Mouse (Mus musculus): ENCODE data around the gene Fars2. TPM values are rescaled to one million over a fixed set of nuclear protein-coding genes. Genes with fewer than 3 reads are reported as not detected.

The Fars2 gene
- polyA plus RNA-seq, 1 experiment from 2014 or later, result 32.0 TPM

DNA sequence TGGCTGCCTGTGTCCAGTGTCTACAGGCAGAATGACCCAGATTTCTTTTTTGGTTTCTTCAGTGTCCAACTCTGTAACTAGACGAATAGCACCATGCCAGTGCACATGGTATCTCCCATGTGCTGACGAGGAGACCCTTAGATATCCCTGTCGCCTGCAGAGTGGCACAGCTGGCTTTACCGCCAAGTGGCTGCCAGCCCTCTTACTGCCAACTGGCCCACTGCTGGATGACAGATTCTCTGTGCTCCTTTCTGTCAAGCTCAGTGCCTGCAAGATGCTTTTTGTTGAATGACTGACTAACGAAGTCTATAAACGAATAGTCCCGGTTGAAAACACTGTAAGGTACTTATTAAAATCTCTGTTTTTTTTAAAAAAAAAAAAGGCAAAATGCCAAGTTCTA lies 416.3 kb downstream of the Fars2 start:
- WGBS, result 89% methylated on average over 7 of the region's 7 CpGs
- Histone ChIP-seq H3K4me2 (replicated peaks) (no peak overlapping the region), H3K27ac (no peak overlapping the region), H3K9ac (no peak overlapping the region), H3K36me3 (no peaks in the 10 kb centered on the region), H3K4me1 (peaks cover 12% of the 10 kb centered on the region; the same call in 1 of the 2 replicates), H3K9me3 (no peaks in the 10 kb centered on the region), H3K27me3 (no peaks in the 10 kb centered on the region), H3K4me3 (no peak overlapping the region)
- ATAC-seq (ENCODE audit: insufficient number of reproducible peaks, insufficient read depth, low FRiP score, low TSS enrichment), result no peak

DNA sequence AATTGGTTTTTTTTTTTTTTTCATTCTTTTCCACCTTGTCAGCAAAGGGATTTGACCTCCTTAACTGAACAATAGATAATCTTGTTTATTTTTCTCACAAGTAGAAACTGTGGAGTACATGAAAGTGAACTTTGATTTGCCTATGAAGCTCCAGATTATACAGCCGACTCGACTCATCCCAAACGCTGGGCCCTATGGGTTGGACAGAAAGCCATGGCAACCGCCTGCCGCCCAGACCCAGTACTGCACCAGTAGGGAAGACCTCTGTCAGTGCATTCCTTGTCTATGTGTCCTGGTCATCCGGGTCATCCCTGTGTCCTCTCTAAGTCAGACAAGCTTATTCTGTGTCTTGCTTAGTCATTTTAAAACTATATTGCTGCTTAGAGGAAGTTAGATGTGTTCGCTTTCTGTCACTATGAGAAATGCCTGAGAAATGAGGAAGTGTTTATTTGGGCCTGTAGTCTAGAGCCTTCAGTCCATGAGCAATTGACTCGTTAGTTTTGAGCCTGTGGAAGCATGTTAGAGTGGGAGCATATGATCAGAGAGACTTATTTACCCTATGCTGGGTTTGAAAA lies 416.8 kb downstream of the Fars2 start:
- Histone ChIP-seq H3K4me3 (no peak overlapping the region), H3K27me3 (no peaks in the 10 kb centered on the region), H3K4me2 (replicated peaks) (no peak overlapping the region), H3K9ac (no peak overlapping the region), H3K36me3 (no peaks in the 10 kb centered on the region), H3K9me3 (no peaks in the 10 kb centered on the region), H3K27ac (no peak overlapping the region), H3K4me1 (peaks cover 11% of the 10 kb centered on the region; the same call in 1 of the 2 replicates)
- no peak for ATAC-seq (ENCODE audit: insufficient number of reproducible peaks, insufficient read depth, low FRiP score, low TSS enrichment)
- WGBS, result 89% methylated on average over 8 of the region's 8 CpGs

DNA sequence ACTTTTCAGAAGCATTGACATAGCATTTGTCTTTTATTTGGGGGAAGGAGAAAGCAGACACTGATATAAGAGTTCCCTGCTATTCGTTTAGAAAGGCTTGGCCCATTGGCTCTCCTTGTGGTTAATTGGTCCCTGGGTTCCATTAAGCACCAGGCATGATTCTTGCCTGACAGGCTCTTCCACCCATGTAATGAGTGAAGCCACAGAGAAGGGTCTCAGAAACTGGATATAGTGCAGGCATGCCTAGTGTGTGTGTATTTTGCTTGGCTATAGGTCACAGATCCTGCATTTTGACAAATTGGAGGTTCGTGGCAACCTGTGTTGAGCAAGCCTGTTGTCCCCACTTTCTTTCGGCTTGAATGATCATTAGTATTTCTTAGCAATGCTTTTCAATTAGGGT lies 420.4 kb downstream of the Fars2 start:
- H3K36me3 ChIP-seq, result no peaks in the 10 kb centered on the region
- no peak overlapping the region for H3K4me3 ChIP-seq
- 44% methylated on average over 3 of the region's 3 CpGs for WGBS
- H3K9me3 ChIP-seq, result no peaks in the 10 kb centered on the region
- peaks cover 11% of the 10 kb centered on the region; the same call in 1 of the 2 replicates for H3K4me1 ChIP-seq
- no peak for ATAC-seq (ENCODE audit: insufficient number of reproducible peaks, insufficient read depth, low FRiP score, low TSS enrichment)
- H3K27me3 ChIP-seq, result no peaks in the 10 kb centered on the region
- H3K4me2 ChIP-seq (replicated peaks), result no peak overlapping the region
- no peak overlapping the region for H3K9ac ChIP-seq
- no peak overlapping the region for H3K27ac ChIP-seq

DNA sequence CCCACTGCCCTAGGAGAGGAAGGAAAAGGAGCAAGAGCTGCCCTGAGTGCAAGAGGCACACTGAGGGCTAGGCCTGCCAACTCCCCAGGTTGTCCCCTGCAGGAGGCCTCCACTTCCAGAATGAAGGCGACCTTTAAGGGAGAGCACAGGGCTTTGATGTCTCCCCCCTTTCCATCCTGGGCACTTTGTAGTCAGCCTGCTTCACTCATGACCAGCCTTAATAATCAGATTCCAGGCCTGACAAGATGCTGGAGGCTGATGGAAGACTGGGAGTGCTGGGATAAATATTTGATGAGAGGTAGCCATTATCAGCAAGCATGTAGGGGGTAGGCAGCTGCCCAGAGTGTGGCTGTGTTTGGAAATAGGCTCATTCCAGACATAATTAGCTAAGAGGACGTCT lies 421.2 kb downstream of the Fars2 start:
- WGBS, result 57% methylated on average over 2 of the region's 2 CpGs

DNA sequence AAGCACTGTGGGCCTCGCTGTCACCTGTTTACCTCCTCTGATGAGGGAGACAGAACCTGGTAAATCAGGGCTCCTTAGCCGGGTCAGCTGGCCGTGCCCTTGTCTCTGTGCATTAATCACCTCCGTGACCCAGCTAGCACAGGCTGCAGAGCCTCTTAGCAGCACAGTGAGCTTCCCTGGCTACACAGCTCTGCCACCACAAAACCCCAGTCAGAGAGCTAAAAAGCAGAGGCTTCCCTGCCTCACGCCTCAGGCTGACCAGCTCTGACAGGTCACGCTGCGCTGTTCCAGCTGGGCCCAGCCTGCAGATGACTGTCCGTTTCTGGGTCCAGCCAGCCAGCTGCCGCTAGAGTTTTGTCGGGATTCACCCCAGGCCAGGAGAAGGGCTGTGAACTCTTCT lies 423.0 kb downstream of the Fars2 start:
- H3K27ac ChIP-seq, result no peak overlapping the region
- ATAC-seq (ENCODE audit: insufficient number of reproducible peaks, insufficient read depth, low FRiP score, low TSS enrichment), result peak; percentile 29; the same call in 1 of the 2 replicates
- no peak overlapping the region for H3K9ac ChIP-seq

More for the DNA sequence above, 421.2 kb downstream of the Fars2 start:
- Histone ChIP-seq H3K27me3 (no peaks in the 10 kb centered on the region), H3K4me1 (peaks cover 11% of the 10 kb centered on the region; the same call in 1 of the 2 replicates), H3K27ac (no peak overlapping the region), H3K4me2 (replicated peaks) (no peak overlapping the region), H3K9me3 (no peaks in the 10 kb centered on the region), H3K9ac (no peak overlapping the region), H3K36me3 (no peaks in the 10 kb centered on the region), H3K4me3 (no peak overlapping the region)
- ATAC-seq (ENCODE audit: insufficient number of reproducible peaks, insufficient read depth, low FRiP score, low TSS enrichment), result no peak

DNA sequence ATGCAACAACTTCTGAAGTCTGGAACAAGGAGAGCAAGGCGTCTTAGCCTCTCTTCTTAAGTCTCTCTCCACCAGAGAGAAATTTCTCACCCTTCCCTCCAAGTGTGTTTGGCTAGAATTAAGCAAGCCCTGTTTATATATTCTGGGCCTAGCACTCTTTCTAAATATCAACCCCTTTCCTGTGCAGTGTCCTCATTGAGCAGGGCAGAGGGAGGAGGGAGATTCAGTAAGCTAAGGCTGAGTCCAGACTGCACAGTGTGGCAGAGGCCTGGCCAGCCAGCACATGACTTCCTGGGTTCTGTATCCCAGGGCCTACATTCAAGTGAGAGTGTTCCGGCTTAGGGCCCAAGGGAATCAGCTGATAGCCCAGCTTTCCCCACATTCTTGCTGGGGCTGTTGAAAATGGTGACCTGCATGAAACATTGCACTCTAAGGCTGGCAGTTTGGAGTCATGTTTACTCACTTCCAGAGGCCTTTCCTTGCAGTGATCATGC lies 424.1 kb downstream of the Fars2 start:
- Histone ChIP-seq H3K4me1 (peaks cover 11% of the 10 kb centered on the region; the same call in 1 of the 2 replicates), H3K9ac (no peak overlapping the region), H3K36me3 (no peaks in the 10 kb centered on the region), H3K27me3 (no peaks in the 10 kb centered on the region), H3K27ac (no peak overlapping the region), H3K9me3 (no peaks in the 10 kb centered on the region), H3K4me3 (no peak overlapping the region), H3K4me2 (replicated peaks) (no peak overlapping the region)
- no peak for ATAC-seq (ENCODE audit: insufficient number of reproducible peaks, insufficient read depth, low FRiP score, low TSS enrichment)
- 70% methylated on average over 2 of the region's 2 CpGs for WGBS

More for the DNA sequence above, 423.0 kb downstream of the Fars2 start:
- peaks cover 11% of the 10 kb centered on the region; the same call in 1 of the 2 replicates for H3K4me1 ChIP-seq
- 38% methylated on average over 10 of the region's 10 CpGs for WGBS
- H3K27me3 ChIP-seq, result no peaks in the 10 kb centered on the region
- no peak overlapping the region for H3K4me2 ChIP-seq (replicated peaks)
- no peaks in the 10 kb centered on the region for H3K36me3 ChIP-seq
- H3K4me3 ChIP-seq, result no peak overlapping the region
- H3K9me3 ChIP-seq, result no peaks in the 10 kb centered on the region

DNA sequence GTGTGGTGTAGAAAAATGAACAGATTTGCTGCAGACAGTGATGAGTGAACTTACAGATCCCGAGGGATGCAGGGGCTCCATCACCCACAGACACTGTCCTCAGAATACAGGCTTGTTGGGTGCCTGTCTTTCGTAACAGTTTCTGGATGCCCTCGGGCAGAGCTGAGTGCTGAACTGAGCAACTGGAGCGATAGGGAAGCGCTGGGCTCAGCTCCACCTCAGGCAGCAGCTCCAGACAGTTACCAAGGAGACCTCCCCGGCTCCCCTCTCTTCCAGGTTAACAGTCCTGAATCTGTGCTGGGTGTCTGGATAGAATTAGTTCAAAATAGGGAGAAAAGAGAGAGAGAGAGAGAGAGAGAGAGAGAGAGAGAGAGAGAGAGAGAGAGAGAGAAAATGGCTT lies 433.5 kb downstream of the Fars2 start:
- no peak for ATAC-seq (ENCODE audit: insufficient number of reproducible peaks, insufficient read depth, low FRiP score, low TSS enrichment)
- Histone ChIP-seq H3K27ac (no peak overlapping the region), H3K27me3 (no peaks in the 10 kb centered on the region), H3K4me3 (no peak overlapping the region), H3K4me2 (replicated peaks) (no peak overlapping the region), H3K36me3 (no peaks in the 10 kb centered on the region), H3K9me3 (no peaks in the 10 kb centered on the region), H3K4me1 (no peaks in the 10 kb centered on the region), H3K9ac (no peak overlapping the region)
- 39% methylated on average over 6 of the region's 6 CpGs for WGBS

DNA sequence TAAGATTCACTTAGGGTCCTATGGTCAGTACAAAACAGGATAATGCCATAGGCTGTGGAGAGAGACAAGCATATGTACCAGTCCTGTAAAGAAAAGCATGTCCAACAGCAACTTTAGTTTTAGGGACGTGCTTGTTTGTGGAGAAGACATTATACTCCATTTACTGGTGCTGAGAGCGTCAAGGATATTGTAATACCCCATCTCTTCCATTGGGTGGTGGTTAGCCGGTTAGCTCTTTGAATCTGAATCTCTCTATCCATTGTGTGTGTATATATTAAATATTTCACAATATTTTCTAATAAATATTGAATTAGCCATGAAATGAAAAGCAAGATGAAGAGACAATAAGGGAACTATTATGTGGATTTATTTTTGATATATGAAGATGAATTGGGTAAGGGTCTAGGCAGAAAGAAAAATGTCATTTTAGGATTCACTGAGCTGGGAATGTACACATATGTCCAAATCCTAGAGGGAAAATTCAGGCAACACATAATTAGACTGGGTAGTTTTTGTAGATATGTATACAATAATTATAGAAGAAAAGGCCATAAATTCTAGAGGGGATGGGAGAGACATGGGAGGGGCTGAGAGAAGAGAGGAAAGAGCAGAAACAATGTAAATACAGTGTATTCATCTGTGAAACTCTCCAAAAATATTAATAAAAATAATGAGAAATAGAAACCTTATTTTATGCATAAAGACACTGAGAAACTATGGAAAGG lies 435.5 kb downstream of the Fars2 start:
- Histone ChIP-seq H3K36me3 (no peaks in the 10 kb centered on the region), H3K9me3 (no peaks in the 10 kb centered on the region), H3K4me3 (no peak overlapping the region), H3K27me3 (no peaks in the 10 kb centered on the region), H3K9ac (no peak overlapping the region), H3K4me1 (no peaks in the 10 kb centered on the region), H3K4me2 (replicated peaks) (no peak overlapping the region), H3K27ac (no peak overlapping the region)
- no peak for ATAC-seq (ENCODE audit: insufficient number of reproducible peaks, insufficient read depth, low FRiP score, low TSS enrichment)
- WGBS, result 83% methylated on average over 3 of the region's 3 CpGs

DNA sequence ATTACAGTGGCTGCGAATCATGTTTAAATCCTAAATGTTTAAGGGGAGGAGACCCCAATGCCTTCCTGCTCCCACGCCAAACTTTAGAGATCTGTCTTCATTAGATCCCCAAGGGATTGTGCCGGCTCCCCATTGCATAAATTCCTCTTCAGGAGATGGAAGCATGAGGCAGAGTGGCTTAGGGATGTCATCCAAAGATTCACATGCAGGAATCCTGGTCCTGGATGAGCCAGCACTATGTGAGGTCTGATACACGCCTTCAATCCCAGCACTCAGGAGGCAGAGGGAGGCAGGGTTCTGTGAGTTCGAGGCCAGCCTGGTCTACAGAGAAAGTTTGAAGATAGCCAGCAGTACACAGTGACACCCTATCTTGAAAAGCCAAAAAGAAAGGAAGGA lies 436.0 kb downstream of the Fars2 start:
- Histone ChIP-seq H3K9ac (no peak overlapping the region), H3K27ac (no peak overlapping the region), H3K36me3 (no peaks in the 10 kb centered on the region), H3K4me2 (replicated peaks) (no peak overlapping the region), H3K4me1 (no peaks in the 10 kb centered on the region), H3K27me3 (no peaks in the 10 kb centered on the region), H3K9me3 (no peaks in the 10 kb centered on the region), H3K4me3 (no peak overlapping the region)
- 71% methylated on average over 5 of the region's 5 CpGs for WGBS
- ATAC-seq (ENCODE audit: insufficient number of reproducible peaks, insufficient read depth, low FRiP score, low TSS enrichment), result no peak

DNA sequence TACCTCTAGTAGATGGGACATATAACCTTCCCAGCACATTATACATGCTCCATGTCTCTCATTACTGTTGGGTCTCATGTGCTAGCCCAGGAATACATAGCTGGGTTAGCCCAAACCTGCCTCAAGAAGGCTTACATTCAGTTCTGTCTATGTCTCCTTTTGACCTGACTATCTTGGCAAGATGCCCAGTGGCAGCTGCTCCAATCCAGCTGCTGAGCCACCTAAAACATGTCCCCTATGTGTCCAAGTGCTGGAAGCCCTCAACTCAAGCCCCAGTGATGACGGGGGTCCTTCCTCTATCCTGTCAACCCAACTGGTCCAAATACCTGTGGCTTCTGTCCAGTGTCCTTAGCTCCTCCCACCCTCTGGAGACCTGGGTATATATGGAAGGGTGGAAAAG lies 437.5 kb downstream of the Fars2 start:
- WGBS, result 87% methylated on average over 1 of the region's 1 CpGs

DNA sequence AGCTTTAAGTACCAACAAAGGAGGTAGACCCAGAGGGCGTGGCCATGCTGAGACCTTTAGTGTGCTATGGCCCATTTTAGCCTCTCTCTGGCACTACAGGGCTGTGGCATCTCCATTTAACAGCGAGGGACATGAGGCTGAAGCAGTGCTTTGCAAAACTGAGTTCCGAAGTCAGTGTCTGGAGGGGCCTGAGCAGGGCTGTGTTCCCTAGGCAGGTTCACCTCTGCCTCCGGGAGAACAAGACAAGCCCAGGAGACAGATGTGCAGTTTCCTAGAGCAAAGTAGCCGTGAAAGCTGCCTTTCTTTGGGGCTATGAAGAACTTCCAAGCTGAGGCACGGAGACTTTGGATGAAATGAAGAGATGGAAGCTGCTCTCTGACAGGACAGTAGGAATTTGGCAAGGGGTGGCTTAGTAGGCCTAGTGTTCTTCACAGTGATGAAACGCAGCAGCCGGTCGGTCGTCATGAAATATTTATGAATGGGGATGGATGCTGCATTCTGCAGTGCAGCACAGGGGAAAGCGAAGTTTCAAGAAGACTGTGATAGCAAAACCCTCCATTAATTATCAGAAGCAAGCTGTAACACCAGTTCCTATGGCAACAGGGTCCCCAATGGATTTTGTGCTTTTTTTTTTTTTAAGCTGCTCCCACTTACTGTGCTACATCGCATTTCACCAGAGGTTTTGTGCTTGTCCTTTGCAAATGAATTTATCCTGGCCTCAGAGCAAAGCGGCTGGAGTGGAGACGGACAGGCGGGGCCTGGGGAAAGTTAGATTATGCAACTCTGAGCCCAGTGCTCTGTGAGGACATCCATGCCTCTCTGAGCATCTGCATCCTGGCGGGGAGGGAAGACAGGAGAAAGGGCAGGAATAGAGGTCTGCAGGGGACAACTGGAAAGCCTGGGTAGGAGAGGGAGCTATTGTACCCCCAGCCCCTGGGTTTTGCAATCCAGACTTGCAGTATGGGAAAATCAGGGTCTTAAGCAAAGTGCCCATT lies 445.5 kb downstream of the Fars2 start:
- 0 out of 2 replicates have a peak overlapping the region, but pooled peaks have one; percentile 23 for H3K27ac ChIP-seq
- no peak overlapping the region for H3K9ac ChIP-seq
- H3K9me3 ChIP-seq, result no peaks in the 10 kb centered on the region
- H3K4me3 ChIP-seq, result no peak overlapping the region
- 69% methylated on average over 16 of the region's 16 CpGs for WGBS
- no peak for ATAC-seq (ENCODE audit: insufficient number of reproducible peaks, insufficient read depth, low FRiP score, low TSS enrichment)
- H3K4me1 ChIP-seq, result no peaks in the 10 kb centered on the region
- no peaks in the 10 kb centered on the region for H3K27me3 ChIP-seq
- H3K36me3 ChIP-seq, result no peaks in the 10 kb centered on the region
- H3K4me2 ChIP-seq (replicated peaks), result no peak overlapping the region

More for the DNA sequence above, 437.5 kb downstream of the Fars2 start:
- H3K4me3 ChIP-seq, result no peak overlapping the region
- no peaks in the 10 kb centered on the region for H3K4me1 ChIP-seq
- no peaks in the 10 kb centered on the region for H3K9me3 ChIP-seq
- H3K27me3 ChIP-seq, result no peaks in the 10 kb centered on the region
- no peak for ATAC-seq (ENCODE audit: insufficient number of reproducible peaks, insufficient read depth, low FRiP score, low TSS enrichment)
- H3K27ac ChIP-seq, result no peak overlapping the region
- H3K36me3 ChIP-seq, result no peaks in the 10 kb centered on the region
- H3K4me2 ChIP-seq (replicated peaks), result no peak overlapping the region
- H3K9ac ChIP-seq, result no peak overlapping the region

Data from embryonic facial prominence, embryonic 12.5 days (tissue).